19 mouse cellular contexts compared by ENCODE assay signal in the genomic region with DNA sequence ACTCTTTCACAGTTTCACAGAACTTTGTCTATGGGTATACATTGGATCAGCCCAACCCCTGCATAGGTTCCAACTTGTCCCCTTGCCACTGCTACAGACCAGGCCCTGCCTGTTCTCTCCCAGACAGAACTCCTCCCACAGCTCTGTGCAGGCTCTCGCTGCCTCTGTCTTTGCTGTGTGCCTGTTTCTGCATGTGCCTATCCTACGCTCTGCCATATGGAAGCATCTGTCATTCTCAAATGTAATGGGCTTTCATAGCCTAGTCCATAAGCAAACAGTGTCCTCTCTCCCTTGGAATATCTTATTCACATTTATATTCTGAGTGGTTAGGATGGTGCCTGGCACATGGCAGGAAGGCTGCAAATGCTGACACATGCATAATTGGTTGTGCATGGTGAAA.
DNase-seq lines count a peak whose midpoint lies in the region; ATAC-seq and TF ChIP-seq lines count a peak whose summit lies in the region.
"Had no signal": no experiment of that assay in that cellular context is flagged by ENCODE, and none has a peak within 500 bp of the region (broad histone marks: within the 10 kb centered on the region; RNA-seq: fewer than 3 reads in every experiment).

No protein-coding gene starts in this region.

- ATAC-seq in stomach, embryonic 14.5 days (ENCODE audit: insufficient number of reproducible peaks, insufficient read depth, low FRiP score, low read depth) = peak; percentile 64; the same call in 1 of the 2 replicates
- ATAC-seq in stomach, postnatal 0 days (ENCODE audit: low FRiP score, low TSS enrichment) = no peak
- ATAC-seq in stomach, embryonic 16.5 days (ENCODE audit: insufficient read depth, low FRiP score) = peak; percentile 71; the same call in 1 of the 2 replicates

- TF ChIP-seq EP300 in stomach, postnatal 0 days (optimal IDR thresholded peaks at IDR 0.05) = no peak

- no peaks in the 10 kb centered on the region for H3K36me3 ChIP-seq in stomach, embryonic 14.5 days (ENCODE audit: control insufficient read depth, insufficient read depth, low read length)
- no peaks in the 10 kb centered on the region for H3K36me3 ChIP-seq in stomach, postnatal 0 days (ENCODE audit: control insufficient read depth, insufficient read depth, low read length)
- H3K36me3 ChIP-seq in stomach, embryonic 16.5 days (ENCODE audit: control insufficient read depth, insufficient read depth, low read length) = no peaks in the 10 kb centered on the region
- H3K36me3 ChIP-seq: heart, embryonic 10.5 days; limb, embryonic 13.5 days had no signal

- peak; percentile 29 for DNase-seq in layer of hippocampus, adult 11-12 months (ENCODE audit: low spot score)
- DNase-seq in layer of hippocampus, postnatal 10 days (ENCODE audit: low spot score in 2 of 2) = no peak
- DNase-seq in stomach, postnatal 0 days (ENCODE audit: low spot score) = no peak
- DNase-seq in layer of hippocampus, adult 9-10 months (ENCODE audit: low spot score) = peak; percentile 21
- DNase-seq in cerebellum, adult 2 months = no peak
- no peak for DNase-seq in heart, postnatal 36 days
- DNase-seq: cerebellum, adult 18-20 months; gastrocnemius, postnatal 36 days; heart, postnatal 4 days; kidney, adult 11 months; kidney, postnatal 14 days; lung, postnatal 4 days; right cerebral cortex, postnatal 4 days; thymus, postnatal 14 days had no signal

- intact Hi-C loops in heart, postnatal 36 days (cut with DNase I) = no loop called here

- no peak overlapping the region for H3K4me3 ChIP-seq in stomach, embryonic 14.5 days (ENCODE audit: low read depth, low read length)
- no peak overlapping the region for H3K4me3 ChIP-seq in stomach, postnatal 0 days (ENCODE audit: low read depth, low read length)
- no peak overlapping the region for H3K4me3 ChIP-seq in stomach, embryonic 16.5 days (replicated peaks; ENCODE audit: low read length)
- H3K4me3 ChIP-seq in cerebellum, adult 2 months (replicated peaks; ENCODE audit: insufficient read depth, low read depth, low read length) = no peak overlapping the region
- H3K4me3 ChIP-seq: heart, embryonic 10.5 days; limb, embryonic 13.5 days; liver, embryonic 15.5 days had no signal

- no peak overlapping the region for H3K4me2 ChIP-seq in stomach, embryonic 14.5 days (replicated peaks; ENCODE audit: low read depth, low read length)
- no peak overlapping the region for H3K4me2 ChIP-seq in stomach, postnatal 0 days (replicated peaks; ENCODE audit: low read depth)
- no peak overlapping the region for H3K4me2 ChIP-seq in stomach, embryonic 16.5 days (ENCODE audit: low read depth, low read length)
- H3K4me2 ChIP-seq: limb, embryonic 13.5 days; liver, embryonic 15.5 days had no signal

- no peak overlapping the region for H3K9ac ChIP-seq in stomach, embryonic 14.5 days (replicated peaks; ENCODE audit: low read depth, low read length)
- no peak overlapping the region for H3K9ac ChIP-seq in stomach, postnatal 0 days (ENCODE audit: low read length)
- H3K9ac ChIP-seq in stomach, embryonic 16.5 days (ENCODE audit: low read length) = no peak overlapping the region
- H3K9ac ChIP-seq: limb, embryonic 13.5 days; liver, embryonic 15.5 days had no signal

- no peaks in the 10 kb centered on the region for H3K27me3 ChIP-seq in stomach, embryonic 14.5 days (ENCODE audit: control insufficient read depth, insufficient read depth, low read length)
- no peaks in the 10 kb centered on the region for H3K27me3 ChIP-seq in stomach, postnatal 0 days (ENCODE audit: control insufficient read depth, insufficient read depth, low read length)
- no peaks in the 10 kb centered on the region for H3K27me3 ChIP-seq in stomach, embryonic 16.5 days (ENCODE audit: control insufficient read depth, insufficient read depth, low read length)
- H3K27me3 ChIP-seq in cerebellum, adult 2 months (ENCODE audit: control insufficient read depth, insufficient read depth, low read length) = no peaks in the 10 kb centered on the region
- H3K27me3 ChIP-seq: limb, embryonic 13.5 days; liver, embryonic 15.5 days had no signal

- H3K27ac ChIP-seq in stomach, embryonic 14.5 days (ENCODE audit: low read length) = no peak overlapping the region
- H3K27ac ChIP-seq in stomach, postnatal 0 days (replicated peaks) = no peak overlapping the region
- no peak overlapping the region for H3K27ac ChIP-seq in stomach, embryonic 16.5 days (ENCODE audit: low read length)
- no peak overlapping the region for H3K27ac ChIP-seq in cerebellum, adult 2 months (ENCODE audit: insufficient read depth, low read length)
- H3K27ac ChIP-seq: heart, embryonic 10.5 days; limb, embryonic 13.5 days; liver, embryonic 15.5 days had no signal

- H3K4me1 ChIP-seq in stomach, embryonic 14.5 days (ENCODE audit: control insufficient read depth, insufficient read depth, low read length) = peaks cover 8% of the 10 kb centered on the region; the same call in 1 of the 2 replicates
- no peaks in the 10 kb centered on the region for H3K4me1 ChIP-seq in stomach, postnatal 0 days (replicated peaks; ENCODE audit: control insufficient read depth, insufficient read depth)
- peaks cover 13% of the 10 kb centered on the region for H3K4me1 ChIP-seq in stomach, embryonic 16.5 days (ENCODE audit: control insufficient read depth, insufficient read depth, low read length)
- peaks cover 10% of the 10 kb centered on the region; the same call in 1 of the 2 replicates for H3K4me1 ChIP-seq in cerebellum, adult 2 months (ENCODE audit: control insufficient read depth, insufficient read depth, low read length)
- H3K4me1 ChIP-seq: limb, embryonic 13.5 days; liver, embryonic 15.5 days had no signal

- no peak for TF ChIP-seq POLR2A in cerebellum, adult 2 months (IDR thresholded peaks at IDR 0.05; ENCODE audit: borderline replicate concordance, insufficient read depth, low read length)

- WGBS in stomach, embryonic 14.5 days = 61% methylated on average over 2 of the region's 2 CpGs
- WGBS in stomach, postnatal 0 days = 77% methylated on average over 2 of the region's 2 CpGs
- WGBS in stomach, embryonic 16.5 days = 61% methylated on average over 2 of the region's 2 CpGs
- WGBS in cerebellum, adult 2 months = 95% methylated on average over 2 of the region's 2 CpGs

- TF ChIP-seq CTCF in stomach, postnatal 0 days (IDR thresholded peaks at IDR 0.05; ENCODE audit: low read depth) = no peak
- no peak for TF ChIP-seq CTCF in cerebellum, adult 2 months (IDR thresholded peaks at IDR 0.05; ENCODE audit: borderline replicate concordance, insufficient read depth, low read depth, low read length)

- no peaks in the 10 kb centered on the region for H3K9me3 ChIP-seq in stomach, embryonic 14.5 days (ENCODE audit: control insufficient read depth, low read depth, low read length)
- H3K9me3 ChIP-seq in stomach, postnatal 0 days (ENCODE audit: control insufficient read depth, low read length) = no peaks in the 10 kb centered on the region
- no peaks in the 10 kb centered on the region for H3K9me3 ChIP-seq in stomach, embryonic 16.5 days (replicated peaks; ENCODE audit: control insufficient read depth, low read length)
- H3K9me3 ChIP-seq: heart, embryonic 10.5 days; limb, embryonic 13.5 days; liver, embryonic 15.5 days had no signal

Comparison
In these comparisons a context has a peak if more than half of its experiments do, and no peak if none do; other contexts are left out.
1. DNase-seq: peak in layer of hippocampus, adult 11-12 months (single experiment) and layer of hippocampus, adult 9-10 months (single experiment); none in layer of hippocampus, postnatal 10 days (0 of 2), stomach, postnatal 0 days (single experiment), cerebellum, adult 2 months (0 of 2) and heart, postnatal 36 days (0 of 2).